Mouse (Mus musculus) embryo, embryonic 10.5 days (tissue): ENCODE results near the gene Dock3.
A peak's percentile ranks its signal among the peaks of the same experiment; 100 is the strongest.

Experiments
- DNase-seq: peaks from one replicate; pipeline ENCODE4 v3.0.0-alpha.2; 2015; ENCODE audit warnings: low spot score

Gene Dock3

GRCm38 (mm10) chr9:107231539-107232139, at the start of gene Dock3:
Dock3 (minus strand) TSS chr9:107231909.
- DNase-seq: peak; percentile 73

GRCm38 (mm10) chr9:107280322-107281027, 48.8 kb upstream of the Dock3 start:
- no peak for DNase-seq

- peak; percentile 67 for DNase-seq
Observed at GRCm38 (mm10) chr9:107279378-107280321, 47.9 kb upstream of the Dock3 start.

- no peak for DNase-seq
Observed at GRCm38 (mm10) chr9:107278527-107279377, 47.0 kb upstream of the Dock3 start.

GRCm38 (mm10) chr9:107278126-107278525, 46.4 kb upstream of the Dock3 start:
- no peak for DNase-seq

- DNase-seq: no peak
Observed at GRCm38 (mm10) chr9:107277603-107278002, 45.9 kb upstream of the Dock3 start.

GRCm38 (mm10) chr9:107275710-107276109, 44.0 kb upstream of the Dock3 start:
- DNase-seq: no peak

- no peak for DNase-seq
Observed at GRCm38 (mm10) chr9:107274751-107275150, 43.0 kb upstream of the Dock3 start.

GRCm38 (mm10) chr9:107273184-107273583, 41.5 kb upstream of the Dock3 start:
- DNase-seq: no peak

GRCm38 (mm10) chr9:107272284-107272683, 40.6 kb upstream of the Dock3 start:
- DNase-seq: no peak

GRCm38 (mm10) chr9:107271177-107271938, 39.6 kb upstream of the Dock3 start:
- no peak for DNase-seq

GRCm38 (mm10) chr9:107269772-107270171, 38.1 kb upstream of the Dock3 start:
- no peak for DNase-seq

- no peak for DNase-seq
Observed at GRCm38 (mm10) chr9:107267721-107268402, 36.2 kb upstream of the Dock3 start.

- no peak for DNase-seq
Observed at GRCm38 (mm10) chr9:107267028-107267427, 35.3 kb upstream of the Dock3 start.

- no peak for DNase-seq
Observed at GRCm38 (mm10) chr9:107264731-107265130, 33.0 kb upstream of the Dock3 start.

- no peak for DNase-seq
Observed at GRCm38 (mm10) chr9:107263912-107264311, 32.2 kb upstream of the Dock3 start.

- DNase-seq: no peak
Observed at GRCm38 (mm10) chr9:107262375-107262774, 30.7 kb upstream of the Dock3 start.

GRCm38 (mm10) chr9:107261792-107262191, 30.1 kb upstream of the Dock3 start:
- DNase-seq: no peak

- DNase-seq: no peak
Observed at GRCm38 (mm10) chr9:107260836-107261235, 29.1 kb upstream of the Dock3 start.

GRCm38 (mm10) chr9:107260429-107260828, 28.7 kb upstream of the Dock3 start:
- DNase-seq: no peak
